Mouse (Mus musculus): ENCODE measurements around the gene G6pc2. TPM values are rescaled to one million over a fixed set of nuclear protein-coding genes. Genes with fewer than 3 reads are reported as not detected.

Gene G6pc2
- polyA plus RNA-seq (2015; fragmentation: Nextera tagmentation; extraction: Ambion mirVana): not detected in 2 replicates

GRCm38 (mm10) chr2:69210773-69211172 is at the start of gene G6pc2:
Gene G6pc2 (plus strand): TSS chr2:69211073.

DNA sequence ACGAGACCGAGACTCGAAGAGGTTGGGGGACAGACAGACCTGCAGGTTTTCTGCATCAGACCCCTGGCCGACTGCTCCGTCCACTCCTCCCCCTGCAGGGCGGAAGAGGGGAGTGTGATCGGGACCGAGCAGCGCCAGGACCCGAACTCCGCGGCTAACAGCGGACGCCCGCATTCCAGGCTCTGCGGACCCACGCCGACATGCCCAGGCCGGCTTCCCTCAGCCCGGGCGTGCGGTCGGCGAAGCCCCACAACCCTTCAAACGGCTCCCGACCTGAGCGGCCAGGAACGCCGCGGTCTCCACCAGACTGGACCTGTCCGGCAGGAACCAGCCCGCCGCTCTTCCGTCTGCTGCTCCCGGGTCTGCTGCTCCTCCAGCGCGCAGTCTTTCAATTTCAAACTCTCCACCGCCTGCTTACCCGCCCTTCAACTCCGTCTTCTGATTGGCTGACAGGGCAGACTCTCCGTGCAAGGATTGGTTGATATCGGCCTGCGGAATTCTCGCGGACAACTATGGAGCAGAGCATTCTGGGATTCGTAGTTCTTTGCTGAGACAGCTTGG is 5.0 kb upstream of the G6pc2 start, which contains the start of gene Spc25:
TSS of gene Spc25 (minus strand) at position 404 of the 561 bp plus-strand sequence.

Other genes with a start within 250 kb of the G6pc2 start
- 3.0 and 3.1 TPM in 2 replicates for gene Nostrin, start 75.3 kb upstream of the G6pc2 start, polyA plus RNA-seq (2015; fragmentation: Nextera tagmentation; extraction: Ambion mirVana)
- gene Spc25, start 4.9 kb upstream of the G6pc2 start, polyA plus RNA-seq (2015; fragmentation: Nextera tagmentation; extraction: Ambion mirVana): 29.7 and 42.0 TPM in 2 replicates
- gene Abcb11, start 131.5 kb downstream of the G6pc2 start, polyA plus RNA-seq (2015; fragmentation: Nextera tagmentation; extraction: Ambion mirVana): 0.16 and 0.21 TPM in 2 replicates
- 0.05 and 0.12 TPM in 2 replicates for gene Dhrs9, start 169.4 kb downstream of the G6pc2 start, polyA plus RNA-seq (2015; fragmentation: Nextera tagmentation; extraction: Ambion mirVana)